Mouse (Mus musculus): Measurements from ENCODE around the gene Kif18a.

DNA sequence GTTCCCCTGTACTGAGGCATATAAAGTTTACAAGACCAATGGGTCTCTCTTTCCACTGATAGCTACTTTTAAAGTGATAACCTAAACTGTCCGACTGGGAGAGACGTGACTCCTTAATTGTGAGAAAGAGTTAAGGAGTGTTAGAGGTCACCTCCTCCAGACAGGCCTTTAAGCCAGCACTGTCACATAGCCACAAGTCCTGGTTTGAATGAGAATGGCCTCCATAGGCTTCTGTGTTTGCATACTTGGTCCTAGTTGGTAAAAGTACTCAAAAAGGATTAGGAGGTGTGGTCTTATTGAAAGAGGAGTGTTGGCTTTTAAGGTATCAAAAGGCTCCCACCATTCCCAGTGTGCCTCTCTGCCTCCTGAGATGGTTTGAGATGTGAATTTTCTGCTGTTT, 94.3 kb downstream of the Kif18a start:
- TF ChIP-seq CTCF (IDR thresholded peaks at IDR 0.05; ENCODE audit: low read depth, low read length): no peak
- TF ChIP-seq POLR2A (IDR thresholded peaks at IDR 0.05; ENCODE audit: extremely low read depth, insufficient read depth, low read length): no peak

Data from liver, adult 2 months (tissue).